Mouse (Mus musculus) olfactory bulb, adult 2 months (tissue): Measurements from ENCODE around the gene Pdzd11.

Experiments used
- CTCF ChIP-seq: fragments of 200-500 bp; IDR thresholded peaks from 2 replicates; pipeline ENCODE4 v1.5.1; 2012; ENCODE audit warnings: low read depth, mild to moderate bottlenecking, low read length, moderate library complexity; ENCODE audit not compliant: insufficient read depth
- POLR2A ChIP-seq: fragments of 200-500 bp; IDR thresholded peaks from 2 replicates; pipeline ENCODE4 v1.6.1; 2012; ENCODE audit warnings: mild to moderate bottlenecking, low read depth, low read length, moderate library complexity; ENCODE audit not compliant: insufficient read depth

- TF ChIP-seq CTCF (no peak), POLR2A (no peak)
Measured at GRCm38 (mm10) chrX:100594791-100595190, 31.6 kb downstream of the Pdzd11 start, which contains the start of gene P2ry4.
